Mouse (Mus musculus): ENCODE data around the gene Tceal3. TPM values are rescaled to one million over a fixed set of nuclear protein-coding genes. Genes with fewer than 3 reads are reported as not detected.

The Tceal3 gene
- polyA plus RNA-seq (2015; fragmentation: Nextera tagmentation; extraction: Ambion mirVana): 55.0 and 81.0 TPM in 2 replicates

GRCm38 (mm10) chrX:136590199-136590896 lies at the start of gene Tceal3:
Tceal3 (plus strand) TSS chrX:136590842.

DNA sequence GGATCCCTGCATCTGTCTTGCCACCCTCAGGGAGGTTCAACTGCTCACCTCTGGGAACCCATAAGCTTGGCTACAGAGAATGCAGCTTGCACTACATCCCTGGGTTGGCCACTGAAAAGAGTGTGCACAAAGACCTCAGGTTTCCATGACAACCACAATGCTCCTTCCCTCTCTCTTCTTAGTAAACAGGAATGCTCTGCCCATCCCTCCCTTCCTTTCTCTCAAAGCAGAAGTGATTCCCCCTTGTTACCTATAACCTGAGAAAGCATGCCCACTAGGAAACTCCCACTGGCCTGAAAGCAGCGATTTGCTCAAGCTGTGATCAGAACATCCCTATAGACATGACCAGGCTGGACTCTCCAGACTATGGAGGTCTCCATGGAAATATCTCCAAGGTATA lies 46.7 kb upstream of the Tceal3 start, which contains the start of gene Kir3dl2:
Kir3dl2 (minus strand) TSS at position 101 of the 400 bp plus-strand sequence.

DNA sequence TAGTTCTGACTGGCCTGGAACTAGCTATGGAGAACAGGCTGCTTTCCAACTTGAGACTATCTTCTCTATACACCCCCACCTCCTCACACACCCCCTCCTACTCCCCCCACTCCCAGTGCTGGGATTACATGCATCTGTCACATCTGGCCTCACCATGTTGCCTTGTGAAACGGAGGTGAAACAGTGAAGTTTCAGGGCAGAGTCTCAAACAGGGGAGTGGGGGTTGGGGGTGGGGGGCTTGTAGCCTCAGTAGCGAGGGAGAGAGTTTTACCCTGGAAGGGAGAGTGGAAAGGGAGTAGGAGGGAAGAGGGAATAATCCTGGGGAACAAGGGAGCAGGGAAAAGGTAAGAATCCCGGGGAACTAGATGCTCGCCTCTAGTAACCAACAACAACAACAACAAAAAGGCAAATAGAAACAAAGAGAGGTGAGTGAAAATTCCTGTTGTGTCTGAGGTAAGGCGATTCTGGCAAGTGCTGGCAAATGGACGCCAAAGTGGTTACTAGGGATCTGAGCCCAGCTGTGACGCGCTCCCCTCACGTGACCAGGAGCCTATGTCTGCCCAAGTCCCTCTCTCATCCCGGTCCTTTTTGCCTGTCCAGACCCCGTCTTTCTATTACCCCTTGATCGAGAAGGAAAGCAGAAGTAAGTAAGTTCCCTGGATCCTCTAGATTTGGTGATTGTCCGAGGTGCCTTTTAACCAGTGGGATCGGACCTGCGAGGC lies 117.0 kb downstream of the Tceal3 start, which contains the start of gene Tceal1:
Tceal1 (plus strand) TSS at position 537 of the 722 bp plus-strand sequence.

Other genes starting within 250 kb of the Tceal3 start
- not detected in 2 replicates for gene Kir3dl1, start 72.8 kb upstream of the Tceal3 start, polyA plus RNA-seq (2015; fragmentation: Nextera tagmentation; extraction: Ambion mirVana)
- not detected in 2 replicates for gene Kir3dl2, start 46.8 kb upstream of the Tceal3 start, polyA plus RNA-seq (2015; fragmentation: Nextera tagmentation; extraction: Ambion mirVana)
- 26.9 and 28.2 TPM in 2 replicates for gene Tceal1, start 117.1 kb downstream of the Tceal3 start, polyA plus RNA-seq (2015; fragmentation: Nextera tagmentation; extraction: Ambion mirVana)
- 285 and 354 TPM in 2 replicates for gene Morf4l2, start 152.8 kb downstream of the Tceal3 start, polyA plus RNA-seq (2015; fragmentation: Nextera tagmentation; extraction: Ambion mirVana)
- gene Glra4, start 189.3 kb downstream of the Tceal3 start, polyA plus RNA-seq (2015; fragmentation: Nextera tagmentation; extraction: Ambion mirVana): not detected in 2 replicates
- 11.9 and 12.6 TPM in 2 replicates for gene Plp1, start 231.8 kb downstream of the Tceal3 start, polyA plus RNA-seq (2015; fragmentation: Nextera tagmentation; extraction: Ambion mirVana)

All from skeletal muscle tissue, postnatal 0 days (tissue).